Mouse (Mus musculus): ENCODE data around the gene Slc39a13. TPM values are rescaled to one million over a fixed set of nuclear protein-coding genes. Genes with fewer than 3 reads are reported as not detected.
A peak's percentile ranks its signal among the peaks of the same experiment; 100 is the strongest.

Gene Slc39a13
- polyA plus RNA-seq (2012): 1.4 and 2.0 TPM in 2 replicates

DNA sequence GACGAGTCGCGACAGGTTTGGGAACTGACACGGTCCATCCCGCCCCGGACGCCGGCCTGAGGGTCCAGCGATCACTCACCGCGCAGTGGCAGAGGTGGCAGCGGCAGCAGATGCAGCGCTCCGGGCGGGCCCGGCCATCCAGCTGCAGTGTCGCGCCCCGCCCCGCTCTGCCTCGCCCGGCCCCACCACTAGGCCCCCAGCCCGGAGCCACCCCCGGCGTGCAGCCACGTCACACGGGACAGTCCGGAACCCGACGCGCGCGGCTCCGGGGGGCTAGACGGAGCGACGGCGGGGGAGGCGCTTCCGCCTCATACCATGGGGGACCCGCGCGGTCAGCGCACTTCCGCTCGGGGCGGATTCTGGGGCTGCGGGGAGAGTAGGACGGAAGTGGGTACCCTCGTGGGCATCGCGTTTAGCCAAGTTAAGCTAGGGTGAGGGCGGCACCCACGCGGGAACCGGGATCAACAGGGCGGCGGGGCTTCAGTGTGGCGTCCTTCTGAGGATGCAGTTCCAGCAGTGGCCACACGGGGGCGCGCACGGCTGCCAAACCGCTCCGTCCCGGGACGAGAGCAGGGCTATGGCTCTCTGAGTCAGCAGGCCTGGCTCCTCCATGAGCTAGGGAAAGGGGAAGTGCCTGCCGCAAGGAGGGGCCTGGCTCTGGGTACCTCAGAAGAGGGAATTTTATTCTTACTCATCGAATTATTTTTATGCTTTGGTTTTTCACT lies at the start of gene Slc39a13:
TSS of gene Slc39a13 (minus strand) at position 342 of the 725 bp plus-strand sequence.
- H3K4me1 ChIP-seq (ENCODE audit: control insufficient read depth): peaks cover 38% of the 10 kb centered on the region
- TF ChIP-seq TAL1 (IDR thresholded peaks at IDR 0.05; ENCODE audit: low read length): no peak
- TF ChIP-seq GATA1 (IDR thresholded peaks at IDR 0.05; ENCODE audit: low read length): no peak

GRCm38 (mm10) chr2:91119551-91119950 lies 49.3 kb upstream of the Slc39a13 start:
- TF ChIP-seq GATA1 (IDR thresholded peaks at IDR 0.05; ENCODE audit: low read length): no peak
- TF ChIP-seq TAL1 (IDR thresholded peaks at IDR 0.05; ENCODE audit: low read length): no peak
- no peak overlapping the region for H3K4me3 ChIP-seq (replicated peaks)
- H3K9me3 ChIP-seq (ENCODE audit: control insufficient read depth, low read length): no peaks in the 10 kb centered on the region
- no peaks in the 10 kb centered on the region for H3K36me3 ChIP-seq (ENCODE audit: control insufficient read depth)
- no peaks in the 10 kb centered on the region; the same call in none of the 2 replicates for H3K27me3 ChIP-seq (ENCODE audit: control insufficient read depth)
- peaks cover 13% of the 10 kb centered on the region for H3K4me1 ChIP-seq (ENCODE audit: control insufficient read depth)

More for the DNA sequence above, at the start of gene Slc39a13:
- H3K4me3 ChIP-seq (replicated peaks): peak within 1 kb of the TSS; percentile 85
- H3K9me3 ChIP-seq (ENCODE audit: control insufficient read depth, low read length): no peaks in the 10 kb centered on the region
- H3K27me3 ChIP-seq (ENCODE audit: control insufficient read depth): no peaks in the 10 kb centered on the region
- H3K36me3 ChIP-seq (ENCODE audit: control insufficient read depth): peaks cover 24% of the 10 kb centered on the region

DNA sequence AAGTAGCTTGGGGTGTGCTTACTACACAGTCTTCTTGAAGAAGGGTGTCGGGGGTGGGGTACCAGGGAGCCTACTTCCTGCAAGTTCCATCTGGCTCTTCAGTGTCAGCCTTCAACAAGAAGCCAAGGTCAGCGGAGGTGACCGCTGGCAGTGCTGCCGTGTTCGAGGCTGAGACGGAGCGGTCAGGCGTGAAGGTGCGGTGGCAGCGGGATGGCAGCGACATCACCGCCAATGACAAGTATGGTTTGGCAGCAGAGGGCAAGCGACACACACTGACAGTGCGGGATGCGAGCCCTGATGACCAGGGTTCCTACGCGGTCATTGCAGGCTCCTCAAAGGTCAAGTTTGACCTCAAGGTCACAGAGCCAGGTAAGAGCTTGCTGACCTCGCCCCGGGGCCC lies 48.8 kb upstream of the Slc39a13 start:
- TF ChIP-seq GATA1 (IDR thresholded peaks at IDR 0.05; ENCODE audit: low read length) (no peak), TAL1 (IDR thresholded peaks at IDR 0.05; ENCODE audit: low read length) (no peak)
- Histone ChIP-seq H3K36me3 (ENCODE audit: control insufficient read depth) (no peaks in the 10 kb centered on the region), H3K4me1 (ENCODE audit: control insufficient read depth) (peaks cover 18% of the 10 kb centered on the region), H3K27me3 (ENCODE audit: control insufficient read depth) (no peaks in the 10 kb centered on the region; the same call in none of the 2 replicates), H3K4me3 (replicated peaks) (no peak overlapping the region), H3K9me3 (ENCODE audit: control insufficient read depth, low read length) (no peaks in the 10 kb centered on the region)

DNA sequence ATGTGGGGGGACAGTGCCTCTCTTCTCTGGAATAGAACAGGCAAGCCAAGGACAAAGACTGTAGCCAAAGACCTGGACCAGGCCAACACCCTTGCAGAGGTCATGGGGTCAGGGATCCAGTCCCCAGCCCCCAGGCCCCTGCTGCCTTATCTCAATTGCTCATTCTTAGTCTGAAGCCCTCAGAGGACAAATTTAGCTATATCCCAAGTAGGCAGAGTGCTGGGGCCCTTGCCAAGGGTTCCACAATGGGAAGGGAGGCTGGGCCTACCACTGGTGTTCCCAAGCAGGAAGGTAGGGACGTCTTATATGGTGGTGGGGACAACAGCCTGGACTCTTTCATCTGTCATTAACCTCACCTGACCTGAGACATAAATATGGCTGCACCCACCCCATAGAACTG lies 48.4 kb upstream of the Slc39a13 start:
- TF ChIP-seq TAL1 (IDR thresholded peaks at IDR 0.05; ENCODE audit: low read length) (no peak), GATA1 (IDR thresholded peaks at IDR 0.05; ENCODE audit: low read length) (no peak)
- no peak overlapping the region for H3K4me3 ChIP-seq (replicated peaks)
- H3K27me3 ChIP-seq (ENCODE audit: control insufficient read depth): no peaks in the 10 kb centered on the region; the same call in none of the 2 replicates
- H3K9me3 ChIP-seq (ENCODE audit: control insufficient read depth, low read length): no peaks in the 10 kb centered on the region
- peaks cover 22% of the 10 kb centered on the region for H3K4me1 ChIP-seq (ENCODE audit: control insufficient read depth)
- no peaks in the 10 kb centered on the region for H3K36me3 ChIP-seq (ENCODE audit: control insufficient read depth)

DNA sequence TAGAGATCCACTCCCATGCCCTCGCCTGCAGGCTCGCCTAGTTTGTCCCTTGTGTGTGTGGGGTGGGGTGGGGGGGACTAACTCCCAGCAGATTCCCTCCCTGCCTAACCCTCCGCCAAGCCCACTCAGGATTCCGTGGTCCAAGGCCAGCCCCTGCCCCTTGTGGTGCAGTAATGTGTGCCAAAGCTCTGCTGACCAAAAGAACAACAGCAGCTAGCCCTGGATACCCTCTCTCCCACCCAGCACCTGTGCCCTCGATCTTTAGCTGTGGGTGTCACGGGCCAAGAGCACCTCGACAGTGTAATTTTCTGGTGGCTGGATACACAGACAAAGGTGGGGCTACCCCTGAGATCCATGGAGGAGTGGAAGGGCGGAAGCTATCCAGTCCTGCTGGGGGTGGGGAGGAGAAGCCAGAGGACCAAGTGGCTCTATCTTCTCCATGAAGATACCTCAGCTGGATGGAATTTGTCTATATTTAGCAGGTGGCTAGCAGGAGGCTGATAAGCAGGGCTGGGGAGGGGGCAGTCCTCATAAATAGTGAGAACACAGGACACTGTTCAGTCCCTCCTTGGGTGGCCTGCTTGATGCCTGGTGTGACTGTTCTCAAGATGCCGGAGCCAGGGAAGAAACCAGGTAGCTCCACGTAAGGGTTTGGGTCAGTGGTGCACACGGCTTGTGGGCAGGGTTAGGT lies 47.5 kb upstream of the Slc39a13 start, which contains the start of gene Mybpc3:
TSS of gene Mybpc3 (plus strand) at position 560 of the 691 bp plus-strand sequence.
- Histone ChIP-seq H3K27me3 (ENCODE audit: control insufficient read depth) (no peaks in the 10 kb centered on the region; the same call in 1 of the 2 replicates), H3K4me3 (replicated peaks) (no peak within 1 kb of the TSS), H3K9me3 (ENCODE audit: control insufficient read depth, low read length) (no peaks in the 10 kb centered on the region), H3K4me1 (ENCODE audit: control insufficient read depth) (peaks cover 32% of the 10 kb centered on the region), H3K36me3 (ENCODE audit: control insufficient read depth) (no peaks in the 10 kb centered on the region)
- no peak for TF ChIP-seq TAL1 (IDR thresholded peaks at IDR 0.05; ENCODE audit: low read length)
- no peak for TF ChIP-seq GATA1 (IDR thresholded peaks at IDR 0.05; ENCODE audit: low read length)

DNA sequence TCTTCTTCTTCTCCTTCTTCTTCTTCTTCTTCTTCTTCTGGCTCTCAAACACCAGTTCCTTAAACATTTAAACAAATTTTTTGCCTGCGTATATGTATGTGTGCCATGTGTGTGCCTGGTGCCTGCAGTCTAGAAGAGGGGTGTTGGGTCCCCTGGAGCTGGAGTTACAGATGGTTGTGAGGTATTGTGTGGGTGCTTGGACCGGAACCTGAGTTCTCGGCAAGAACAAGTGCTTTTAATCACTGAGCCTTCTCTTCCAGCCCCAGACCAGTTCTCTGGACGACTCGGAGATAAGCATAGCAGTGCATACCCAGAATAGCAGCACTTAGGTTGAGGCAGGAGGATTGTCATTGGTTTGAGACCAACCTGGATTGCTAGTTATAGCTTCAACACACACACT lies 46.6 kb upstream of the Slc39a13 start:
- Histone ChIP-seq H3K4me1 (ENCODE audit: control insufficient read depth) (peaks cover 38% of the 10 kb centered on the region), H3K4me3 (replicated peaks) (no peak overlapping the region), H3K27me3 (ENCODE audit: control insufficient read depth) (no peaks in the 10 kb centered on the region; the same call in 1 of the 2 replicates), H3K9me3 (ENCODE audit: control insufficient read depth, low read length) (no peaks in the 10 kb centered on the region), H3K36me3 (ENCODE audit: control insufficient read depth) (no peaks in the 10 kb centered on the region)
- TF ChIP-seq TAL1 (IDR thresholded peaks at IDR 0.05; ENCODE audit: low read length) (no peak), GATA1 (IDR thresholded peaks at IDR 0.05; ENCODE audit: low read length) (no peak)

- H3K4me3 ChIP-seq (replicated peaks): no peak overlapping the region
- H3K9me3 ChIP-seq (ENCODE audit: control insufficient read depth, low read length): no peaks in the 10 kb centered on the region
- no peaks in the 10 kb centered on the region for H3K36me3 ChIP-seq (ENCODE audit: control insufficient read depth)
Observed at GRCm38 (mm10) chr2:91115578-91115970, 45.4 kb upstream of the Slc39a13 start.

GRCm38 (mm10) chr2:91114781-91115577 lies 44.8 kb upstream of the Slc39a13 start:
- Histone ChIP-seq H3K27me3 (ENCODE audit: control insufficient read depth) (no peaks in the 10 kb centered on the region), H3K4me1 (ENCODE audit: control insufficient read depth) (peaks cover 38% of the 10 kb centered on the region), H3K36me3 (ENCODE audit: control insufficient read depth) (no peaks in the 10 kb centered on the region), H3K9me3 (ENCODE audit: control insufficient read depth, low read length) (no peaks in the 10 kb centered on the region), H3K4me3 (replicated peaks) (peak overlapping the region; percentile 8)
- TF ChIP-seq GATA1 (IDR thresholded peaks at IDR 0.05; ENCODE audit: low read length): no peak
- TF ChIP-seq TAL1 (IDR thresholded peaks at IDR 0.05; ENCODE audit: low read length): no peak

More at GRCm38 (mm10) chr2:91115578-91115970, 45.4 kb upstream of the Slc39a13 start:
- no peak for TF ChIP-seq GATA1 (IDR thresholded peaks at IDR 0.05; ENCODE audit: low read length)
- no peak for TF ChIP-seq TAL1 (IDR thresholded peaks at IDR 0.05; ENCODE audit: low read length)
- Histone ChIP-seq H3K27me3 (ENCODE audit: control insufficient read depth) (no peaks in the 10 kb centered on the region), H3K4me1 (ENCODE audit: control insufficient read depth) (peaks cover 38% of the 10 kb centered on the region)
